Mouse (Mus musculus): Measurements from ENCODE around the gene Bag5.
"Not testable (repeated sequence)": the region's sequence is repeated elsewhere in the genome, so short reads cannot be mapped to it uniquely, and the experiment has no call there.

Gene Bag5

DNA sequence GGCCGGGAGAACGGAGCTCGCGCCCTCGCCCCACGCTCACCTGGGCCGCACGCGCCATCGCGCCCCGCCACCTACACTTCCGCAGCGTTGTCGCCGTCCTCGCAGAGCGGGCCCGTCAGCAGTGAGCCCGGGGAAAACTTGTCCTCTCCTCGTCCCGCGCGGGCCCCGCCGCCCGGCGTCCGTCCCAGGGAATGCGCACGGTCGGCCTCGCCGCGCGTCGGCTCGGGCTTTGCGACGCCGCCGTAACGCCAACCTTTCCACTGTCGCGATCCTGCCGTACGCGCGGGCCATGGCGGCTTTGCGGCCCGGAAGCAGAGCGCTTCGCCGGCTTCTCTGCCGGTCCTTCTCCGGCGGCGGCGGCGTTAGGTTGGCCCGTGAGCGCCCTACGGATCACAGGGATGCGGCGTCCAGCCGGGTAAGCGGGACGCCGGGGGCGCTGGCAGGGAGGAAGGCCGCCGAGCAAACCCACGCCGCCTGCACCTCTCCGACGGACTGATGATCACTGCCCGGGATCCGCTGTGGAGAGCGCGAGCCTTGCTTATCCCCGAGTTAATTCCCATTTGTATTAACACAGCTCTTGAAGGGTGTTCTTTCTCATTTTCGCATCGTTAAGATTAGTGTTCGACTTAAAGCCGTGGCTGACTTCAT lies at the start of gene Bag5, which contains the start of gene Apopt1:
Gene Bag5 (minus strand): TSS at position 254 of the 648 bp plus-strand sequence.
Gene Apopt1 (plus strand): TSS at position 258 of the 648 bp plus-strand sequence.
- peak; percentile 87 for DNase-seq (ENCODE audit: extremely low spot score)

DNA sequence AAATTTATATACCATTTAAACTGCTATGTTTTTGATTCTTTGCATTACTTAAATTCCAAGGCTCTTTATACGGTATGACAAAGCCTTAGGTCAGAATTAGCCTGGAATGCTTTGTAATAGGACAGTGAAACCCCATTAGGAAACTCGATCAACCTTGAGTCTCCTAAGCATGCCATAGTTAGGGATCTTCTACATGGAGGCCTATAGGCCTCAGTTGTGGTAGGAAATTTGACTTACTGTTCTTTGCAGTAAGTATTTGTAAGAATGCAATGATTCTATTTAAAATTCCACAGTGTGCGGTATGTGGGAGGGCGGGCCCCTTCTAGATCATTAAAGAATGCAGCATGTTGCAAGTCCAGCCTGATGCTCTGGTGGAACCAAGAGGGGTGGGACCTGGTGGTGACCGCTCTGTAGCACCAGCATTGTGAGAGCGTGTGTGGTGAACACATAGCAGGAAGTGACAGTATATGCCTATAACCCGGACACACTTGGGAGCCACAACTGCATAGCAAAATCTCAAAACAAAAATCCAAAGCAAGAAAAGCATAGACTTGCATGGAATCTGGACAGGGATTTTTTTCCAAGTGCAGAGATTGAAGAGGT lies 47.4 kb upstream of the Bag5 start:
- DNase-seq (ENCODE audit: extremely low spot score): no peak

DNA sequence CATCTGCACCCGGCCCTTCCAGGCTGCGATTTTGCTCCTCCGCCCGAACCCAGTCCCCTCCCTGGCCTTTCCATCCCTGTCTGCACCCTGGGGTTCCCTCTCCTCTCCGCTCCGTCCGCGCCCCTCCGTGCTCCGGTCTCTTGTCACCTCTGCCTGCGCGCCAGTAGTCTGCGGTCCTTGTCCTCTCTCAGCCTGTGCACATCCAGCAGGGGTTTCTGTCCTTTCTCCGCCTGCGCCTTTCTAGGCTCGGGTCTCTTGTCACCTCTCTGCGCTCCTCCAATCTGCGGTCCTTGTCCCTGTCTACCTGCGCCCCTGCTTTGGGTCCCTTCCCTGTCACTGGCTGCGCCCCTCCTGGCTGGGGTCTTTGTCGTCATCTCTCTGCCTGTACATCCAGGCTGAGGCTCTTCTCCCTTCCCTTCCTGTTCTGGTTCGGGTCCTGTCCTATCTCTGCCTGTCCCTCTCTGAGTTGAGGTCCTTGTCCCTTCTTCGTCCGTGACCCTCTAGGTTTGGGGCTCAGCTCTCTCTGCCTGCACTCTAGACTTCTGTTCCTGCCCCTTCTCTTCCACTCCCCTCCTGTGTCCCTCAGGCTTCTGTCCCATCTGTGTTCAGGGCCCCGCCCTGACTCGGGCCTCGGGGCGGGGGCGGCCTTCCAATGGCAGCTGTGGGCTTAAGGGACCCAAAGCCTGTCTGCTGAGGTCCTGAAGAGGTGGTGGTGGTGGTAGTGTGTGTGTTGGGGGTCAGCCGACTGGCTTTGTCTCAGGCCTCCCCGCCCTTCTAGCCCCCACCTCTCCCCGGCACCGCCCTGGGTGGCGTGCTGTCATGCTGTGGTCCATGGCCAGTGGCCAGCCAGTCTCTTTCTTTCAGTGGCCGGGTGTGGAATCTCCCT lies 46.4 kb upstream of the Bag5 start:
- DNase-seq (ENCODE audit: extremely low spot score): peak; percentile 62

DNA sequence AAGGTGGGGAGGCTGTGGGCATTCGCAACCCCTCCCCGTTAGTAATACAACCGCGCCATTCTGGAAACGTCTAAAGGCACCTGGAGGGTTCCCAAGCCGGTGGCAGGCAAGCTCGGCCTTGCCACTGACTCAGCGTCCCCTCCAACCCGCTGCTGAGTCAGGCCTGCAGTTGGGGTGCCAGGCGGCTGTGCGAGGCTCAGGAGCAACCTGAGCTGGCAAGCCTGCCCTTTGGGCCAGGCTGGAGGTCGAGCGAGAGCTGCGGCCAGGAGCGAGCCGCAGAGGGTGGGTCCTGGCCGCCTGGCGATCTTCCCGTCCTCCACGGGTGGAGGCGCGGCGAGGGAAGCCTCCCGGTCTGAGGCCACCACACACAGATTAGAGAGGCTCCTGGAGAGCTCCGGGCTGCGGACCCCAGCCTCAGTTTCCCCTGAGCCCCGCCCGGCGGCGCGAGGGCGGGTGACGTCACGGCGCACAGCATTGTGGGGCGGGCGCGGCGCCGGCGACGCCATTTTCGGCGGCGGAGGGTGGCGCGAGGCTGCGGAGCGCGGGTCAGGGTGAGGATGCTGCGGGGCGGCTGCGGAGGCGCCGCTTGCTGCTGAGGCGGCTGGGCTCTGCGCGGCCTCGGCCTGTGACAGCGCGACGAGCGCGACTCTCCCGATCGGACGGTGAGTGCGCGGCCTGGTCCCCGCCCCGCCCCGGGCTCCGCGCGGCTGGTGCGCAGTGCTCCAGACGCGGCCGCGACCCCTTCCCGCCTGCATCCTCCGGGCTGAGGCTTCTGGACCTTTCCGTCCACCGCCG lies 45.5 kb upstream of the Bag5 start, which contains the start of gene Klc1:
Gene Klc1 (plus strand): TSS at position 469 of the 795 bp plus-strand sequence.
- peak; percentile 80 for DNase-seq (ENCODE audit: extremely low spot score)

DNA sequence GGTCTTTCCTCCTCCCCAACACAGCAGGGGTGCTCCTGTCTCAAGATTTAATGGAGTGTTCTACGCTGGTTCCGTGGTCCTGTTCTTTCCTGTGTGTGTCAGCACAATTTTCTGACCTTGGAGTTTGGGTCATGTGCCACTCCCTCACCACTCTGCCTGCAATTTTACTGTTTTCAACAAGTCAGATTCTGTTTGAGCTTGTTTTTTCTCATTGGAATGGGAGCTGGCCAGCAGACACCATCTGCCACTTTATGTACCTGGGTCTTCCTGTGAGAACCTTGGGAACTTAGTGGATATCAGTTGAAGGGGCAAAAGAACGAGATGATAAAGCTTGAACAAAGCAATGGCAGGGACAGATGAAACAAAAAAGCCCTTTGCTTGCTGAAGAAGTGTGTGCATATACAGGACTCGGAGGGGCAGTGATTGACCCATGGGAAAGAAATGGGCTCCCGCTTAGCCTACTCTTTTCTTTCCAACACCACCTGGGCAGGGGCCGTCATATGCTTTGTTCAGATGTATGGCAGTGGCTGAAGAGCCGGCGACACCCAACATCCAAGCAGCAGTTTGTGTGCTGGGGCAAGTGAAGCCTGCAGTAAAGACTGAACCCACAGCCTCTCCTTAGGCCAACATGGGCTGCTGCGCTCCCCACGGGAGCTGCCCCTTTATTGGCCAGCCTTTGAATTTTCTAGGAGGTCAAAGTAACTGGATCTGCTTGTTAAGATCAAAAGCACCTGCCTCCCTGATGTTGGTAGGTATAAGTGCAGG lies 44.7 kb upstream of the Bag5 start:
- no peak for DNase-seq (ENCODE audit: extremely low spot score)

DNA sequence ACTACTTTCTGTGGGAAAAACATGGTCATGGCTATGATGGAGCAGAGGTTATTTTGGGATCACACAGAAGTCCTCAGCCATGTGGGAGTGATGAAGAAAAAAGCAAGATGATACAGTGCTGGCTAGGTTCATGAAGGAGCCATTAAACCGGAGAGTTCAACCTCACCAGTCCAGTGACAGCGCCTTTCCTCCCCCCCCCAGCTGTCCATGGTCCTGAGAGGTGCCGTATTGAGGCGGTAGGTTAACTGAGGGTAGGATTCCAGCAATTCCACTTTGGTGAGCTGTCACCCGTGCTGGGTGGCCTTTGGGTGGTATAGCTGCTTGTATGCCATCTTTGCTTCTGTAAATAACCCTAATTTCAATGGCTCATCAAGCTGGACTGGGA lies 43.6 kb upstream of the Bag5 start:
- no peak for DNase-seq (ENCODE audit: extremely low spot score)

DNA sequence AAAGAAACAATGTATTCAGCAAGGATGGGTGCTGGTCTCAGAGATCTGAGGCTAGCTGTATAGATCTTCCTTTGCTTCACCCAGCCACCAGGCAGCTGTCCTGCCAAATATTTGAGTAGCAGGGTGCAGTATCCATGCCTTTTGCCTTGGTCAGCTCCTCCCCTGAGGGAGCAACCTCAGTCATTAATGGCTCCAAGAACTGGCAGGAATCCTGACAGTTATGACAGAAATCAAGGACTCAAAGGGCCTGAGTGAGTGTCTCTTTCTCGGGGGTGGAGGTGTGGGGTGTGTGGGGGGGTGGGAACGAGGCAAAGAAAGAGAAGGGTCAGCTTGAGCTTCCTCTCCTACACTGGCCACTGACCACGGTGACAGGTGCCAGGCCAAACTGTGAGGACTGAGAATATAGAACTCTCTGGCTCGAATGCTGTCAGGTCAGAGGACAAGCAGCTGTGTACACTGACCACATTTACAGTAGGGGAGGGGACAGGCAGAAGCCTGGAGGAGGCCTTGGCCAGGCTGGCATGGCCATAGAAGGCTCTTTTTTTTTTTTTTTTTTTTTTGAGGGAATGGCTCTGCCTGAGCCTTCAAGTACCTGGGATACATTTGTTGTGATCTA lies 43.1 kb upstream of the Bag5 start:
- DNase-seq (ENCODE audit: extremely low spot score): no peak

DNA sequence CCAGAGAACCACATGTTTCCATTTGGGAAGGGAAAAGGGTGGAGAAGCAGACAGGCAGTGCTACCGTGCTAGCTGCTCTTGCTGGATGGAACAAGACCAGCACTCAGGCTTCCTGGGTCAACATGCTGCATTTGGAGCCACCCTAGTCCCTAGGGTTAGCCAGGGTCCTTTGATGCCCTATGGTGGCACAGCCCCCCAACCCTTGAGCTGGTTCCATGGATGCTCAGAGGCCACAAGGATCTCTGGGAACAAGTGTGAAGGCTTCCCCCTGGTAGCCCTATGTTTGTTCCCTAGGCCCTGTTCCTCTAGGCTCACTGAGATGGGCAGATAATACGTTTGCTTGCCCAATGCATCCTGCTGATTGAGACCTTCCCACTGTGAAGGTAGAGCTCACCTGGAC lies 42.2 kb upstream of the Bag5 start:
- DNase-seq (ENCODE audit: extremely low spot score): no peak

DNA sequence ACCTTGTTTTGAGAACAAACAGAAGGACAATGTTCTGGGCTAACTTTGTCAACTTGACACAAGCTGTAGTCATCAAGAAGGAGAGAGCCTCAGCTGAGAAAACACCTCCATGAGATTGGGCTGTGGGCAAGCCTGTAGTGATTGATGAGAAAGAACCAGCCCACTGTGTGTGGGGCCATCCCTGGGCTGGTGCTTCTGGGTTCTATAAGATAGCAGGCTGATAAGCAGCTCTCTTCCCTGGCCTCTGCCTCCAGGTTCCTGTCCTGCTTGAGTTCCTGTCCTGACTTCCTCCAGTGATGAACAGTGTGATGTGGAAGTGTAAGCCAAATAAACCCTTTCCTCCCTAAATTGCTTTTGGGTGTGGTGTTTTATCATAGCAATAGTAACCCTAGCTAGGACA lies 41.7 kb upstream of the Bag5 start:
- no peak for DNase-seq (ENCODE audit: extremely low spot score)

DNA sequence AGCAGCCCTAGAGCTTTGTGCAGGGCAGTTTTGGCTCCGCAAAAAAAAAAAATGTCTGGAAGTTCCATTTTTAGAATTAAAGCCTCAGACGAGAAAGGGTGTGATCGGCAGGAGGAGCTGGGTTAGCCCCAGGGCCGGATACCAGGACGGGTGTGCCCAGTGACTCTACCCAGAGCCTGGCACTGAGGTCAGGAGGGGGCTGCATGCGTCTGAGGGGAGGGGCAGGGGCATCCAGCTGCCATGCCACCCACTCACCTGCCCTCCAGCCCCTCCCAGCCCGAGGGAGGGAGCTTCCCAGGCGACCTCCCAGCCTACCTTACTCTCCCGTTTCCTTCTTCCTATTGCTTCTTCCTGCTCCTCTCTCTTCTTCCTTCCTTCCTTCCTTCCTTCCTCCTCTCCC lies 40.3 kb upstream of the Bag5 start:
- DNase-seq (ENCODE audit: extremely low spot score): no peak

DNA sequence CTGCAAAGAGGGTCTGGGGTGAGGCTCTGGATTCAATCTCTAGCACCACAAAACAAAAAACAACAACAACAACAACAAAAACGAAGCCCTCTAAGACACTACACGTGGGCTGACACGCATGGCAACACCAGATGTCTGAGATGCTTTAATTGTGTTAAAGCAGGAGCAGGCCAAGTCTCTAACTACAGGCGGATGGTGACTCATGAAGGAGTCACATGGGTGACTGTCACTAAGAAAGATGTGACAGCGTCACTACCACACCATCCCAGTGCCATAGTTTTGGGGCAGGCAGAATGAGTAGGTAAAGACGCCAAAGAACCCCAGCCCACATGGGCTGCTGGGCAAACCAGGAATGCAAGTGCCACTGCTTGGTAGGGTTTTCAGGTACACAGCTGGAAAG lies 39.4 kb upstream of the Bag5 start:
- DNase-seq (ENCODE audit: extremely low spot score): no peak

DNA sequence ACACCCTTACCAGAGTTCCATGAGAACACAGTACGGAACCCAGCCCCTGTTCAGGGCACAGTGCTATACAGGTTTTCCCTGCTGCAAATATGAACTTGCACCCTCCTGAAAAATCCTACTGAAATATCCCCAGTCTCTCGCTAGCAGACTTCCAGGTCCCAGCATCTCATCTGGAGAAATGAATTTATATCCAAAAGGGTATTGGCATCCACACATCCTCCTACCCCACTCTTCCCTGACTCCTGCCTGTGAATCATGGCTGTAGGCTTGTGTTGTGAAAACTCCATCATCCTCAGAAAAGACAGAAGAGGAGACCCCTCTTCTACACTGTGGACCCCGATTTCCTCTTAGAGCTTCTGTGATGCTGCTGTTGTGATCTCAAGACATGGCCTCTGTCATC lies 37.7 kb upstream of the Bag5 start:
- no peak for DNase-seq (ENCODE audit: extremely low spot score)

DNA sequence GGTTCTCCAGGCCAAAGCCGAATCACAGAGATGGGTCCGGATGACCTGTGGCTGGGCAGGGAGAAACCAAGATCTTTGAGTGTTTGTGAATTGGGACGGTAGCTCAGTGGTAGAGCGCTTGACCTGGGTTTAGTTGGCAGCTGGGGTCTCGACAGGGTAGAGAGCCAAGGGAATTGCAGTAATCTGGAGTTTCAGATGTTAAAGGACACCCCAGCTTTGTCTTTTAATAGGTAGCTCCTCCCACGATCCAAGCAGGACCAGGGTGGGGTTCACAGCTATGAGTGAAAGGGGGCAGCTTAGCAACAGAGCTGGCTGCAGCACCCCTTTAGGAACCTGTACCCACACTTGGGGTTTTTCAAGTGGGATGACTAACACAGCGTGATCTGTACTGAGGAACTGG lies 34.4 kb upstream of the Bag5 start:
- no peak for DNase-seq (ENCODE audit: extremely low spot score)

DNA sequence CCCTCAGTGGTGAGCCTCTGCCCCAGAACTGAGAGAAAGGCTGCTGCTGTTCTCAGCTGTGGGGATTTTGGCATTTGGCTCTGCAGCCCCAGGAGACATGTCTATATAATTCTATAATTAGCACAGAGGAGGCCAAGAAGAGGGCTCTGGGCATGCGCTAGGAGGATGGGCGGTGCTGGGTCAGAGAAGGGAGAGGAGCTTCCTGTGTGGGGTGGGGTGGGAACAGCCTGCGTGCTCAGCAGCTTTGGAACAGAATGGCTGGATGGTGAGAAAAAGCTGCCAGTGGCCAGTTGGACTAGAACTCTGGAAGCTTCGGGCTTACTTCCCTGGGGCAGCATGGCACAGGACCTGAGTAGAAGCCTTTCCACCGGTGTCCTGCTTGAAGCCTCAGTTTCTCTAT lies 33.0 kb upstream of the Bag5 start:
- no peak for DNase-seq (ENCODE audit: extremely low spot score)

DNA sequence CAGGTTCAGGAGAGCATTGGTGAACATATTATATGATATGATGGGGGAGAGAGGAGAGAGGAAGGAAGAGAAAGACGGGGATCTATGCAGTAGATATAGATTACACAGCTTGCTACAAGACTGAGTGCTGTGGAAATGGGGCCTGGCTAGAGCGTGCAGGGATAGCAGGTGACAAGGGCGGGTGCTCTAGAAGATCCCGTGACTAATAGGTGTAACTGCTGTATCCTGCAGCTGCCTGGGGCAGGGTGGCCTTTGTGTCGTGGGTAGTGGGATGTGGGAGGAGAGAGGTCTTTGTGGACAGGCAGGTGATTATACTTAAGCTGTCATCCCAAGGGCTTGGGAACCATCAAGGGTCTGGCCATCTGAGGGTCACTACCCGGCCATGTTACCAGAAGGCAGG lies 32.2 kb upstream of the Bag5 start:
- no peak for DNase-seq (ENCODE audit: extremely low spot score)

DNA sequence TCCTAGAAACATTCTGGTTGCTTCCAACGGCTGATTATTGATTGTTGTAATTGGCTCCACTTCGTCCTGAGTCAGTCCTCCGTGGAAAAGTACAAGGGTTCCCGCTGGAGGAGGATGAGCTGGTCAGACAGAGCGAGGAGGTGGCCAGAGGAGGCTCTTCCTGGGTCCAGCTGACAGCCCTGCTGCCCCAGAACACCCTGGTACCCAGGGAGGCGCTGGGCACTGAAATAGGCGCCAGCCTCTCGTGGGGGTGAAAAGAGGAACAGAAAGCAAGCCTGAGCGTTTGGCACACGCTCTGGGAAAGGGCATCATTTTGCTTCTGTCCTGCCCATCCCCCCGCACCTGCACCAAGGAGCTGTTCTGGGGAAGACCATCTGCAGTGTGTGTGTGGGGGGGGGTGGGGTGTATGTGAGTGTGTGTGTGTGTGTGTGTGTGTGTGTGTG lies 30.9 kb upstream of the Bag5 start:
- no peak for DNase-seq (ENCODE audit: extremely low spot score)

DNA sequence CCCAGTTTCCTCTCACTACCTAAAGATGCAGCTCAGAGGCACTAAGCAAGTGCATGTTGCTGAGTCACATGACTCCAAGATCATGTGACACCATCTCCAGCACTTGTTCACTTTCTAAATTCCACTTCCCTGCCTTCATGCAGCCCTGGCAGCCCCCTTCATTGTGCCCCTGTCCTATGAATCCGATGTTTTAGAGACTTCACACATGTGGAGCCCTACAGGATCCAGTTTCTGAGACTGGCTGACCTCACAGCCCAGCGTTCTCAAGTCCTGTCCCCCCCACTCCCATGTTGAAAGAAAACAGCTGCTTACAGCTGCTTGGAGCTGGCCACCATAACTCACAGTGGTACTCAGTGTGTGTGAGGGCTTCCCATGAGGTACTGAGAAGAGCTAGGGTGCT lies 30.4 kb upstream of the Bag5 start:
- DNase-seq (ENCODE audit: extremely low spot score): no peak

DNA sequence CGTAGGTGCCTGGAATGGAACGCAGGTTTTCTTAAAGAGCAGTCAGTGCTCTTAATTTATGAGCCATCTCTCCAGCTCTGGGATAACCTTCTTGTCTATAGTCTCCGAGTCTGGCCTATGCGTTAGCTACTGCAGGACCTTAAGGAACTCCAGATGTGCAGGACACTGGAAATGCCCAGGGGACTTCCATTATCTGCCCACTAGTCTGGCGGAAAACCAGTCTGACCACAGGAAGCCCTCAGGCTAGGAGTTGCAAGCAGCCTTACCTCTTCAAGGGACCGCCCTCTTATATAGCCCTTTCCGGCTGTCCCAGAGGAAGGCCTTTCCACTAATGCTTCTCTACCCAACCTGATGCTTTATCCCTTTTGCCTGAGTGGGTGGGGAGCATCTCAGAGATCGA lies 28.3 kb upstream of the Bag5 start:
- DNase-seq (ENCODE audit: extremely low spot score): no peak

DNA sequence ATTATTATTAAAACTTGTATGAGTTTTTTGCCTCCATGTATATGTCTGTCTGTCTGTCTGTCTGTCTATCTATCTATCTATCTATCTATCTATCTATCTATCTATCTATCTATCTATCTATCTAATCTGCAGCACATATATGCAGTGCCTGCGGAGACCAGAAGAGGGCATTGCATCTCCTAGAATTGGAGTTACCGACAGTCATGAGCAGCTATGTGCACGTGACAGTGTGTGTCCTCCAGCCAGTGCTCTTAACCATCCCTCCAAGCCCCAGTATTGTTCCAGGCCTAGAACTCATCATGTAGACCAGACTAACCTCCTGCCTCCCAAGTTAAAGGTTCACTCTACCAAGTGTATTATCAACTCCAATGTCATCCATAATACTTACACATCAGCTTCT lies 25.7 kb upstream of the Bag5 start:
- DNase-seq (ENCODE audit: extremely low spot score): peak; percentile 45

DNA sequence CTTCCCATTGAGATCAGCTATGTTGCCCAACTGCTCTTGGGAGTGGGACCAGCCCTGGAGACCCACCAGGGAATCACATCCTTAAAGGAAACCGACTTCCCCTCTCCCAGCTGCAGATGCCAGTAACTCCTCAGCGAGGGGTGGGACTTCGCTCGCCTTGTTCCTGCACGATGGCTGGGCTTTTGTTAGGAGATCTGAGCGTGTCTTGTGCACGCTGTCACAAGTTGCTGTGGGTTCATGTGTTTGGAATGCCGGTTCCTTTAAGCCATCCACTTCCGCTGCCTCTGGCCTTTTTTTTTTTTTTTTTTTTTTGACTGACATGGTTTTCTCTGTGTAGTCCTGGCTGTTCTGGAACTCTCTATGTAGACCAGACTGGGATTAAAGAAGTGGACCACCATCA lies 24.3 kb upstream of the Bag5 start:
- no peak for DNase-seq (ENCODE audit: extremely low spot score)

DNA sequence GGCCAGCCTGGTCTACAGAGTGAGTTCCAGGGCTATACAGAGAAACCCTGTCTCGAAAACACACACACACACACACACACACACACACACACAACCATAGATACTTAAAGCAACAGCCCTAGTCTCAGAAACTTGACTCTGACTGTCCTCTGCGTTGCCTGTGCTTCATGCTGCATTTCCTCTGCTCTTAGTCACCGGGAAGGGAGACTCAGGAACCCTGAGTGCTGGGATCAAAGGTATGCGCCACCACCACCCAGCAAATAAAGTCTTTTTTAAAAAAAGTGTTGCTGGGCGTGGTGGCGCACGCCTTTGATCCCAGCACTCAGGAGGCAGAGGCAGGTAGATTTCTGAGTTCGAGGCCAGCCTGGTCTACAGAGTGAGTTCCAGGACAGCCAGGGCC lies 23.6 kb upstream of the Bag5 start:
- not testable (repeated sequence) for DNase-seq (ENCODE audit: extremely low spot score)

Data from embryo, embryonic 9.5 days (tissue).